11 mouse cellular contexts compared by ENCODE assay signal in the genomic region with DNA sequence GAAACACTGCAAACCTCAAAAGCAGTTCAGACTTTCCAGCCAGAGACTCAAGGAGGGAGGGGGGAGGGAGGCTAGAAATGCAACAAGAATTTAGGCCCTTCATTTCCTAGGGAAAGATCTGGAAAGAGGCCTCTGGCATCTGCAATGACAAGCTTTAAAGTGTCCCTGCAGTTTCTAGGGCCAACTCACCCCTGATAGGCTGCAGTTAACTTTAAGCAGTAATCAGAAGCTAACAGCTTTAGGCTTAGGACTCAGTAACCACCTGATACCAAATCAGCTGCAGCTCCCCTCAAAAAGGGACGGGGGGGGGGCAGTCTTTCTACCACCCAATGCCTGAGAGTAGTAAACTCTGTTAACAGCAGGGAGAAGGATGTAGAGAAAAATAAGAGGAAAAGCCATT.
DNase-seq lines count a peak whose midpoint lies in the region; ATAC-seq and TF ChIP-seq lines count a peak whose summit lies in the region.
"Had no signal": no experiment of that assay in that cellular context is flagged by ENCODE, and none has a peak within 500 bp of the region (broad histone marks: within the 10 kb centered on the region; RNA-seq: fewer than 3 reads in every experiment).

No protein-coding gene starts in this region.

- peaks cover 94% of the 10 kb centered on the region for H3K4me1 ChIP-seq in hindbrain, embryonic 10.5 days (replicated peaks)
- H3K4me1 ChIP-seq in hindbrain, postnatal 0 days (ENCODE audit: insufficient read depth, low read length), result peaks cover 4% of the 10 kb centered on the region; the same call in 1 of the 2 replicates
- H3K4me1 ChIP-seq in bone marrow, adult 2 months (ENCODE audit: control insufficient read depth, insufficient read depth, low read length), result peaks cover 5% of the 10 kb centered on the region
- H3K4me1 ChIP-seq in liver, embryonic 15.5 days (replicated peaks), result peaks cover 80% of the 10 kb centered on the region

- H3K36me3 ChIP-seq in hindbrain, embryonic 10.5 days, result no peaks in the 10 kb centered on the region
- H3K36me3 ChIP-seq in hindbrain, postnatal 0 days (ENCODE audit: insufficient read depth, low read length), result no peaks in the 10 kb centered on the region
- H3K36me3 ChIP-seq in liver, embryonic 15.5 days (replicated peaks), result no peaks in the 10 kb centered on the region

- H3K9ac ChIP-seq in hindbrain, postnatal 0 days (replicated peaks; ENCODE audit: low read length), result no peak overlapping the region
- peak overlapping the region; percentile 45 for H3K9ac ChIP-seq in liver, embryonic 15.5 days

- H3K4me3 ChIP-seq in hindbrain, embryonic 10.5 days, result no peak overlapping the region
- no peak overlapping the region for H3K4me3 ChIP-seq in hindbrain, postnatal 0 days (ENCODE audit: low read length)
- no peak overlapping the region for H3K4me3 ChIP-seq in bone marrow, adult 2 months (replicated peaks; ENCODE audit: control insufficient read depth, low read depth, low read length)
- H3K4me3 ChIP-seq in liver, embryonic 15.5 days (replicated peaks), result peak overlapping the region; percentile 45

- no peak for TF ChIP-seq POLR2A in bone marrow, adult 2 months (IDR thresholded peaks at IDR 0.05; ENCODE audit: borderline replicate concordance, control insufficient read depth, low read depth, low read length)

- no peak for DNase-seq in hindbrain, embryonic 10.5 days (ENCODE audit: low spot score)
- no peak for DNase-seq in hindbrain, postnatal 0 days (ENCODE audit: low spot score)
- no peak for DNase-seq in layer of hippocampus, postnatal 25 days (ENCODE audit: extremely low spot score in 1 of 2, low spot score in 1 of 2)
- no peak for DNase-seq in testis, postnatal 14 days (ENCODE audit: low spot score)
- no peak for DNase-seq in T-cell, adult 2 months (ENCODE audit: low spot score)
- DNase-seq: cerebellum, adult 8-10 months; kidney, adult 18-20 months; lung, adult 2 months had no signal

- 0% methylated on average over 1 of the region's 1 CpGs for WGBS in hindbrain, embryonic 10.5 days
- 5% methylated on average over 1 of the region's 1 CpGs for WGBS in hindbrain, postnatal 0 days
- WGBS in bone marrow, adult 2 months, result 6% methylated on average over 1 of the region's 1 CpGs
- 7% methylated on average over 1 of the region's 1 CpGs for WGBS in liver, embryonic 15.5 days (ENCODE audit: insufficient replicate concordance)

- TF ChIP-seq CTCF in hindbrain, postnatal 0 days (IDR thresholded peaks at IDR 0.05; ENCODE audit: low read depth), result no peak
- no peak for TF ChIP-seq CTCF in bone marrow, adult 2 months (IDR thresholded peaks at IDR 0.05; ENCODE audit: control insufficient read depth, insufficient read depth, low read length)

- no peak for ATAC-seq in hindbrain, postnatal 0 days
- peak; percentile 68 for ATAC-seq in erythroblast, adult 5-6 weeks (replicated peaks; ENCODE audit: low FRiP score, poor library complexity, severe bottlenecking)
- ATAC-seq in liver, embryonic 15.5 days (ENCODE audit: insufficient read depth), result peak; percentile 37

- H3K27ac ChIP-seq in hindbrain, embryonic 10.5 days, result peak overlapping the region; percentile 77; the same call in 1 of the 2 replicates
- no peak overlapping the region for H3K27ac ChIP-seq in hindbrain, postnatal 0 days
- H3K27ac ChIP-seq in bone marrow, adult 2 months (ENCODE audit: control insufficient read depth, insufficient read depth, low read depth, low read length, poor library complexity), result peak overlapping the region; percentile 79
- H3K27ac ChIP-seq in liver, embryonic 15.5 days (replicated peaks), result peak overlapping the region; percentile 92

- no peak overlapping the region for H3K4me2 ChIP-seq in hindbrain, postnatal 0 days (ENCODE audit: low read depth, low read length)
- peak overlapping the region; percentile 87 for H3K4me2 ChIP-seq in liver, embryonic 15.5 days

- no peaks in the 10 kb centered on the region for H3K9me3 ChIP-seq in hindbrain, embryonic 10.5 days
- no peaks in the 10 kb centered on the region for H3K9me3 ChIP-seq in hindbrain, postnatal 0 days (ENCODE audit: low read length)
- H3K9me3 ChIP-seq in liver, embryonic 15.5 days (replicated peaks), result no peaks in the 10 kb centered on the region

- H3K27me3 ChIP-seq in hindbrain, embryonic 10.5 days (ENCODE audit: insufficient read depth, poor library complexity, severe bottlenecking), result peaks cover 99% of the 10 kb centered on the region
- 0 out of 2 replicates have a peak, but pooled peaks cover 4% of the 10 kb centered on the region for H3K27me3 ChIP-seq in hindbrain, postnatal 0 days (ENCODE audit: insufficient read depth, low read length)
- peaks cover 62% of the 10 kb centered on the region for H3K27me3 ChIP-seq in liver, embryonic 15.5 days
